Mouse (Mus musculus) small intestine, adult 2 months (tissue): ENCODE measurements around the gene Col17a1. TPM values are rescaled to one million over a fixed set of nuclear protein-coding genes. Genes with fewer than 3 reads are reported as not detected.

ENCODE experiments used
- H3K27ac ChIP-seq: fragments of 200-500 bp; 2 replicates; pipeline ENCODE4 v1.5.1; 2012; ENCODE audit warnings: low read depth, low read length, control low read depth, inconsistent platforms; ENCODE audit not compliant: insufficient read depth
- H3K27me3 ChIP-seq: fragments of 200-500 bp; 2 replicates; pipeline ENCODE4 v1.6.1; 2012; ENCODE audit warnings: mild to moderate bottlenecking, moderate library complexity, low read length, inconsistent platforms; ENCODE audit not compliant: control insufficient read depth, insufficient read depth
- H3K36me3 ChIP-seq: fragments of 200-500 bp; 2 replicates; pipeline ENCODE4 v1.6.1; 2012; ENCODE audit warnings: mild to moderate bottlenecking, low read length, control low read depth, inconsistent platforms; ENCODE audit not compliant: control insufficient read depth, insufficient read depth
- H3K4me1 ChIP-seq: fragments of 200-500 bp; 2 replicates; pipeline ENCODE4 v1.6.1; 2012; ENCODE audit warnings: low read length, inconsistent platforms, mixed read lengths; ENCODE audit not compliant: control insufficient read depth, insufficient read depth, insufficient read length
- H3K4me3 ChIP-seq: fragments of 200-500 bp; 2 replicates; pipeline ENCODE4 v1.5.1; 2012; ENCODE audit warnings: low read depth, mild to moderate bottlenecking, control low read depth, inconsistent platforms, low read length, moderate library complexity
- CTCF ChIP-seq: fragments of 200-500 bp; IDR thresholded peaks from 2 replicates; pipeline ENCODE4 v1.5.1; 2012; ENCODE audit warnings: low read depth, mild to moderate bottlenecking, control low read depth, inconsistent platforms, low read length, moderate library complexity, mixed read lengths; ENCODE audit not compliant: insufficient replicate concordance, insufficient read length; ENCODE audit errors: extremely low read depth
- POLR2A ChIP-seq: fragments of 200-500 bp; IDR thresholded peaks from 2 replicates; pipeline ENCODE4 v1.6.1; 2012; ENCODE audit warnings: low read depth, mild to moderate bottlenecking, control low read depth, inconsistent platforms, low read length, moderate library complexity
- WGBS: fragments of 180-500 bp; shearing (Covaris S2); methylation state at CpG from one replicate; pipeline ENCODE4 v1.1.7; 2018; 5-methylcytosine and 5-hydroxymethylcytosine counted together
- polyA plus RNA-seq: library from polyadenylated mRNA; depleted of rRNA; stranded (reverse); fragments of >200 nt; gene quantifications from 2 replicates; pipeline ENCODE4 v1.2.3, GENCODE M21; 2012

Gene Col17a1
- polyA plus RNA-seq, 1 experiment, result 0.35 TPM

- Histone ChIP-seq H3K27me3 (no peaks in the 10 kb centered on the region), H3K4me1 (no peaks in the 10 kb centered on the region; the same call in 1 of the 2 replicates), H3K27ac (no peak overlapping the region), H3K36me3 (peaks cover 45% of the 10 kb centered on the region), H3K4me3 (no peak overlapping the region)
- TF ChIP-seq CTCF, result no peak
- no peak for TF ChIP-seq POLR2A
- 96% methylated on average over 4 of the region's 4 CpGs for WGBS
Measured at GRCm38 (mm10) chr19:47635380-47635779, 56.5 kb downstream of the Col17a1 start.

- Histone ChIP-seq H3K36me3 (peaks cover 33% of the 10 kb centered on the region), H3K27me3 (no peaks in the 10 kb centered on the region), H3K27ac (no peak overlapping the region), H3K4me1 (no peaks in the 10 kb centered on the region; the same call in 1 of the 2 replicates), H3K4me3 (no peak overlapping the region)
- WGBS, result 84% methylated on average over 5 of the region's 5 CpGs
- TF ChIP-seq CTCF (no peak), POLR2A (no peak)
Measured at GRCm38 (mm10) chr19:47631799-47632198, 60.1 kb downstream of the Col17a1 start.

- no peaks in the 10 kb centered on the region; the same call in 1 of the 2 replicates for H3K4me1 ChIP-seq
- no peak for TF ChIP-seq CTCF
- no peak for TF ChIP-seq POLR2A
- no peak overlapping the region for H3K4me3 ChIP-seq
- peaks cover 31% of the 10 kb centered on the region for H3K36me3 ChIP-seq
- no peak overlapping the region for H3K27ac ChIP-seq
- H3K27me3 ChIP-seq, result no peaks in the 10 kb centered on the region
- WGBS, result 85% methylated on average over 5 of the region's 5 CpGs
Measured at GRCm38 (mm10) chr19:47630381-47630780, 61.5 kb downstream of the Col17a1 start.

- no peak overlapping the region for H3K27ac ChIP-seq
- H3K4me3 ChIP-seq, result no peak overlapping the region
- H3K36me3 ChIP-seq, result peaks cover 40% of the 10 kb centered on the region
- WGBS, result 78% methylated on average over 5 of the region's 5 CpGs
- no peaks in the 10 kb centered on the region; the same call in 1 of the 2 replicates for H3K4me1 ChIP-seq
- no peaks in the 10 kb centered on the region for H3K27me3 ChIP-seq
- TF ChIP-seq CTCF (no peak), POLR2A (no peak)
Measured at GRCm38 (mm10) chr19:47629068-47629467, 62.8 kb downstream of the Col17a1 start.

GRCm38 (mm10) chr19:47627450-47627849 lies 64.4 kb downstream of the Col17a1 start:
- TF ChIP-seq POLR2A, result no peak
- TF ChIP-seq CTCF, result no peak
- H3K27me3 ChIP-seq, result no peaks in the 10 kb centered on the region
- 95% methylated on average over 10 of the region's 10 CpGs for WGBS
- no peak overlapping the region for H3K4me3 ChIP-seq
- no peaks in the 10 kb centered on the region; the same call in 1 of the 2 replicates for H3K4me1 ChIP-seq
- peaks cover 53% of the 10 kb centered on the region for H3K36me3 ChIP-seq
- H3K27ac ChIP-seq, result no peak overlapping the region

GRCm38 (mm10) chr19:47624940-47625711 lies 66.8 kb downstream of the Col17a1 start:
- no peaks in the 10 kb centered on the region for H3K4me1 ChIP-seq
- peaks cover 63% of the 10 kb centered on the region for H3K36me3 ChIP-seq
- no peak overlapping the region for H3K27ac ChIP-seq
- no peak for TF ChIP-seq CTCF
- 88% methylated on average over 10 of the region's 10 CpGs for WGBS
- H3K4me3 ChIP-seq, result no peak overlapping the region
- no peaks in the 10 kb centered on the region for H3K27me3 ChIP-seq

- 86% methylated on average over 8 of the region's 8 CpGs for WGBS
- Histone ChIP-seq H3K4me3 (no peak overlapping the region), H3K36me3 (peaks cover 66% of the 10 kb centered on the region), H3K4me1 (no peaks in the 10 kb centered on the region), H3K27me3 (no peaks in the 10 kb centered on the region), H3K27ac (no peak overlapping the region)
- TF ChIP-seq CTCF, result no peak
Measured at GRCm38 (mm10) chr19:47621478-47621877, 70.4 kb downstream of the Col17a1 start.
